Mouse (Mus musculus): ENCODE measurements around the gene Commd6.

The Commd6 gene

DNA sequence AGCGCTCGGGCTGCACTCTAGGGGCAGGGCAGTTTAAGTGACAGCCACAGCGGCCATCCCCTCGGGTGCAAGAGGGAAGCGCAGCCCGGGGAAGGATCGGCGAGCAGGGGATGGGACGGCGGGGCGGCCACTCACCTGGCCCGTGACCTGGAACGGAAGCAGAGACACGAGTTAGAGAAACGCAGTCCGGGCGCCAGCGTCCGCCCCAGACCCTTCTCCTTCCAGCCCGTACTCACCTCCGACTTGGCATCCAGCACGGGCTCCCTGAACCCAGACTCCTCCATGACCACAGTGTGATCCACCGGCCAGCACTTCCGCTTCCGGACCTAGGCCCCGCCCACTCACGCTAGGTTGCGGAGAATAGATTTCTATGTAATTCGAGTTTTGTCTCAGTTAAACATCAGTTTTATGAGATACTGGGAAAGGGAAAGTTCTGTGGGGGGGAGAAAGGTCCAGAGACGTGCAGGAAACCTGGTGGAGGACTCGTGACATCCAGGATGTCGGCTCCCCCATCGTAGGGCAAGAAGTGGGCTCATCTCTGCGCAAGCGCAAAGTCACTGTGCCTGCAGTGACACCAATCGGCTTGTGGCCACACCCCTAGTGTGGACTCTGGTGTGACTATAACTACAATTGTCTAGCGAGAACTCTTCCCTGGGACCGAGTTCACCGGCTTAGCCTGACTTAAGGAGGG lies at the start of gene Commd6:
Gene Commd6, minus strand, starts transcription at position 534 of the 691 bp plus-strand sequence.
- peak; percentile 85 for DNase-seq (ENCODE audit: low read depth)

DNA sequence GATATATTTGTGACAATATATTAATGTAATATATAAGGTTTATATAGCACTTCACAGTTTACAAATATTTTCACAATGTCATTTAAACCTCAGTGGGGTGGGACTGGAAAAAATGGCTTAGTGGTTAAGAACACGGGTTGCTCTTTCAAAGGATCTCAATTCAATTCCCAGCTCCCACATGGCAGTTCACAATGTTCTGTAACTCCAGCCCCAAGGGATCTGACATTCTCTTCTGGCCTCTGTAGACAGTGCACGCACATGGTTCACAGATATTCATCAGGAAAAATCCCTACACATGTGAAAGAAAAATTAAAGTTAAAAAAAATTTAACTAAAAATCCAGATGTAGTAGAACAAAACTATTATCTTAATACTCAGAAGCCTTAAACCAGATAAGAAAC lies 47.9 kb upstream of the Commd6 start:
- DNase-seq (ENCODE audit: low read depth): no peak

DNA sequence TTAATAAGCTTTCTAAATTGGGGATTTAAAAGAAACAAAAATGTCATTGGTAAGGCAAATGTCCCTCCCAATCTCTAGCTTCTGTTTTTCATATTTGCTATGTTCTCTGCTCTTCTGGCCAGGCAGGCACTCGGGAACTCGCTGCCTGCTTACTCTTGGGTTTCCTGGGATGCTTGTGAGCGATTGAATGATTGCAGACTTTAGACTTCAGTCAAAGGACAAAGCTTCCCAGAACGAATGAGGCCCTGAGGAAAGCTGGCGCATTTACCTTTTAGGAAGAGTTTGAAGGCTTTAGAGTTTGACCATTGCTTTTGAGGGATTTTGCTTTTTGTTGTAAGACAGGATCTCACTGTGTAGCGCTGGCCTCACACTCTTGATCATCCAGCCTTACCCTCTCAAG lies 47.2 kb upstream of the Commd6 start:
- DNase-seq (ENCODE audit: low read depth): no peak

DNA sequence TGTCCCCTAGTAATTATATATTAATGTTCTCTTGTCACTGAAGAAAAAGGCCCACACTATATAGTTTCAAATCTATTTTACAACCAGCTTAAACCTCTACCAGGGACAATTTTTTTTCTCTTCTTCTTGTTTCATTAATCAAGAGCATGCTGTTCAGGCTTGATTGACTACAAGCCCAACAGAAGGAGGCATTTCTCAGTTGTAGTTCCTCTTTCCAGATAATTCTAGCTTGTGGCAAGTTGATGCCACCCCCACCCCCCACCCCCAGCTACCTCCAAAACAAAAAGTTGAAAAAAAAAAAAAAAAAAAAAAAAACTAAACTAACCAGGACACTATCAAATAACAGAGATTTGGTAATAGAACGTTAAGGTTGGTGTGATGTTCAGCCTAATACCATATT lies 31.7 kb upstream of the Commd6 start:
- no peak for DNase-seq (ENCODE audit: low read depth)

DNA sequence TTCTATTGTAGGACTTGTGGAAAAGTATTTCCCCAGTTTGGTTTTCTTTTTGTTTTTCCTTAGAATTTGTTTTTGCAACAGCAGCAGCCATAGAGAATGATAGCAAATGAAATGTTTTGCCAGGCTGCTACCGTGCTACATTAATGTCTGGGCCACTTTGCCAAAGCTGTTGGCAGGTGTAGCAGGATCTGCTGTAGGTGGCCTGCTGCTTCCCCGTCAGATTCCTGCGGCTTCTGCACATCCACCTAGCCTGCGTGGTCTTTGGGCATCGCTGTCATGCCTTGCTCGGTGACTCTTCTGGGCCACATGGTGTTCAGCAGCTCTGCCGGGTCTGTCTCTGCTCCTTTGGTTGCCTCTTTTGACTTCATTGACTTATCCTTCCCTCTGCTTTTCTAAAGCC lies 28.1 kb upstream of the Commd6 start:
- DNase-seq (ENCODE audit: low read depth): no peak

DNA sequence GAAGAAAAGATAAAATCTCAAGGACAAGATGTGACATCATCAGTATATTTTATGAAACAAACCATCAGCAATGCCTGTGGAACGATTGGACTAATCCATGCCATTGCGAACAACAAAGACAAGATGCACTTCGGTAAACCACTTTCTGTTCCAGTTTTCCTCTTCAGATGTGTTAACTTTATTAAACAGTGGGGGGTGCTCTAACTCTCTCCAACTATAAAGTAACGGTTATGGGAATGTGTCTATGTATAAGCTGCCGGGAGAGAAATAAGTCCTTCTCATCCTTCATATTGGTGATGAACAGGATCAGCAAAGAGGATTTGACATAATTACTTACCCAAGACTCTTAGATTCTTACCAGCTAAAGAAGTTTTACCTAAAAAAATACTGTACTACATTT lies 26.1 kb upstream of the Commd6 start:
- peak; percentile 27 for DNase-seq (ENCODE audit: low read depth)

DNA sequence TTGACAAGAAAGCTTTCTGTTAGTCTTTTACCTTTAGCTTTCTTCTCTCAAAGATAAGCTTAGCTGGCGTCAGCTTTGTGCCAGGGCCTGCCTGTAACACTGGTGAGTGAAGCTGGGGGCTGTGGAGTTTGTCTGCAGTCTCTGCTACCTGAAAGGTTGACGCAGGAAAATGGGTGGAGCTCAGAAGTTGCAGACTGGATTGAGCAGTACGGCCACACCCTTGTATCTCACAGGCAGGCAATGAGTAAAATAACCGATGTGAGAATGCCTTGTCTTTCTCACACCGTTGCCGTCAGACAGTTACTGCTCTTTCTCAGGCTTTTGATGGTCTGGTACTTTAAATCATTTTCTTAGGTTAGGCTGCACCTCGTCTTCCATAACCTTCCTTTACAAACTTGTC lies 25.6 kb upstream of the Commd6 start:
- DNase-seq (ENCODE audit: low read depth): no peak

DNA sequence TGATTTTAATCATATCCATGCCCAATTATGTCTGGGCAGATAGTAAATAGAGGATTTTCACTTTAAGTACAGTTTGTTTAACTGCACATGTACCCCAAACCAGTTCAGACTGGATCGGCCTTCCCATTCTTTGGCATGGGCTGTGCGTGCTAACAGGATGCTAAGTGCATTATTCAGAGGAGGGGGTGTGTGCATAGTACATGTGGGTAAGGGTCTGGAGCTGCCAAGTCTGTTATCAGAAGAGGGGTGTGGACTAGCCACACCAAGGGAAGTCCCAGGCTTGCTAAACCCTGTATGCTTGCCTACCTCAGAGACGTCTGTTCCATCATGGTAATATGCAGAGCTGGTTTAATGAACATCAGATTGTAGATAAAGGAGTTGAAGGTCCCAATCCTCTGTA lies 23.8 kb upstream of the Commd6 start:
- no peak for DNase-seq (ENCODE audit: low read depth)

DNA sequence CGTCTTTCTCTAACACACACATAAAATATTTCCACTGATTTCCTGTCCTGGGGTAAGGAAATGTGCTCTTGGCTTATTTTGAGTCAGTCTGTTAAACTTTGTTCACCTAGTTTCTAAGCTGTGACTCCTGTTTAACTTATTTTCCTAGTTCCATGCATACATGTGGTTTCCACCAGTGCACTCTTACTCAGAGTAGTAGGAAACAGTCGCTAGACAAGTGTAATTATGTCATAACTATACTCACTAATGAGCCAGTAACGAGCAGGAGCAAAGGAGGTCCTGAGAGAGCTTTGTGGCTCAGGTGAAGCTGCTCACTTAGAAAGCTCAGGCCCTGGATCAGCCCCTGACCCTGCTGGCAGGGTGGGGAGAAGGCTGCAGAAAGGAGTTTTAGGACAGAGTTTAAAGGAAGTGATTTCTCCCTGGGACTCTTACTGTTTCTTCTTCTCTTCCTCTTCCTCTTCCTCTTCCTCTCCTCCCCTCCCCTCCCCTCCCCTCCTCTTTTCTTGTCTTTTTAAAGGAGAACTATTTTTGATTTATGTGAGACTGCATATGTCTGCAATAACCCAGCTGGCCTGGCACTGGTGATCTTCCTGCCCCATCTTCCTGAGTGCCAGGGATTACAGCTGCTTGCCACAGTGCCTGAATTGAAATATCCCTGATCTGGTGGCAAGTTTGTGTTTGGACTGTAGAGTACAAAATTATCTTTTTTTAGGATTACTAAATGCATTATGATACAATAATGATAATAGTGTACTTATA lies 21.3 kb upstream of the Commd6 start:
- DNase-seq (ENCODE audit: low read depth): no peak

DNA sequence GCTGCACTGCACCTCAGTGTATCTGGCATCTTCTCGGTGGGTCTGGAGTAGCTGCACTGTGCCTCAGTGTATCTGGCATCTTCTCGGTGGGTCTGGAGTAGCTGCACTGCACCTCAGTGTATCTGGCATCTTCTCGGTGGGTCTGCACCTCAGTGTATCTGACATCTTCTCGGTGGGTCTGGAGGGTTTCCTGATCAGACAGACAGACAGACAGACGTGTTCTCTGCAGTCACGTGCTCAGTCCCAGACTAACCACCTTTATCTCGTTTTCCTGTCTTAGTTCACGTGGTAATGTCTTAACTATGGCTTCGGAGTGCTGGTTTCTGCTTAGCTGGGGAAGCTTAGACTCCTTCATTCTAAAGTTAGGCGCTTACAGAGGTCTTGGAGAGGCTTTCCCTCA lies 15.8 kb upstream of the Commd6 start:
- DNase-seq (ENCODE audit: low read depth): no peak

DNA sequence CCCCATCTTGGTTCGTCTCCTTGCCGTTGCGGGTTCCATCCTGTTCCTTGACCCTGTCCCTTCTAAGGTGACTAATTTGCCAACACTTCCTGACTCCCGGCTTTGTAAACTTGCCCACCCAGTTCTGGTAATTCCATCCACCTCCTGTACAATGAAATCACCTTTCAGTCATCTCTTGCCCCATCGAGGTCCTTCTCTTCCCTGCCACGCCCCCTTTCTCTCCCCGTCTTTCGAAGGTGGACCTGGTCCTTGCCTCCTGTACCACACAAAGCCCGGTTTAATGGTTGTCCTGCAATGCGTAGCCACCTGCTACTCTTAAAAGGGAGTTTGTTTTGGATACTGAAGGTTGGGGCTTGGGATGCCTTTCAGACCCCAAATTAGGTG lies 14.0 kb upstream of the Commd6 start:
- peak; percentile 7 for DNase-seq (ENCODE audit: low read depth)

DNA sequence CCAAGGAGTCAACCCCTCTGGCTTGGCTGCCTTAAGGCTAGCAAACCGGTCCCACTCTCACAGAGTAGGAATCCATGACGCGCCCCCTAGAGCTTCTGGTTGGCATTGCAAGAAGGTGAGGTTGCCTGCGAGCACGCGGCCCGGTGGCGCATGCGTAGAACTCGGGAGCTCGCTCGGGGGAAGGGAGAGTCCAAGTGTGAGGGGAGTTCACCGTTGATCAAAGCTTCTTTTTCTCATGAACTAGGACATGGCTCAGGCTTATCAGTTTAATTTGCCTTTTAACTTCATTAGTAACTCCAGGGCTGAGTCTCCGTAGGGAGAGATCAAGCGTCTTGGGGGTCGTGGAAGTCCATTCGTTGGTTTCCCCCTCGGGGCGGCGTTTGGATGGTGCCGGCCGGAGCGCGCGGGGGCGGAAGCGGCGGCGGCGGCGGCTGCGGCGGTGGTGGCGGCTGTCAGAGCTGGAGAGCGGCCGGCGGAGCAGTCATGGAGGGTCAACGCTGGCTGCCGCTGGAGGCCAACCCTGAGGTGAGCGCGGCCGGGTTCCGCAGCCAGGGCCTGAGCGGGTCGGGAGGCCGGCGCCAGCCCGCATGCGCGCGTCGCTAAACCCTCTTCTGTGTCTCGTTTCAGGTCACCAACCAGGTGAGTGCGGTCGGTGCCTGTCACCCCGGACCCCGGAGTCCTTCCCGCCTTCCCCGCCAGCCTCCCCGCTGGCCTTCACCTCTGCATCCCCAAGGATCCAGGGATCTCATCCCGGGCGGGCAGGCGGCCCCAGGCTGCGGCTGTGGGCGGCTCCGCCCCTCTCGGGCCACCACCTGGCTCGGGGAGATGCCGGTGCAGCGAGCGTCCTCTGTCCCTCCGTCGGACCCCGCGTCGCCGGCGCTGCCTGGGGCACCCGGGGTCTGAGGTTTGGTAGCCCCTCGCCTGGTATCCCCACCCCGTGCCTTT lies 13.4 kb upstream of the Commd6 start, which contains the start of gene Uchl3:
Gene Uchl3, plus strand, starts transcription at position 387 of the 945 bp plus-strand sequence.
- peak; percentile 97 for DNase-seq (ENCODE audit: low read depth)

DNA sequence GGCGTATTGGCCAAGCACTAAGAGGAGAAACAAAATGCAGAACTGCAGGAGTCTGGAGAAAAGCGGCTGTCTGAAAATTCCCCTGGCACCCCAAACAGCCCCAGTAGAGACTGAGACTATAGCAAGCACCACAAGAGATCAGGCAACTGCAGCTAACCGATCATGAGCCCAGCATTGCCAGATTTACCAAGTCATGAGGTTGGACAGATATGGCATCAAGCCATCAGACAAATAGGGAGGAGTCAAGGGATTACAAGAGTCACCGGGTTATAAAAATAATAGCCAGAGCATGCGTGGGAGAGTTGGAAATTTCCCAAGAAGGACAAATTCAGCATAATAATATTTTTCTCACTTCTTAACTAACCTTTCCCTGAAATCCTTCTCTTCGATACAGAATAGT lies 12.1 kb upstream of the Commd6 start:
- DNase-seq (ENCODE audit: low read depth): peak; percentile 17

DNA sequence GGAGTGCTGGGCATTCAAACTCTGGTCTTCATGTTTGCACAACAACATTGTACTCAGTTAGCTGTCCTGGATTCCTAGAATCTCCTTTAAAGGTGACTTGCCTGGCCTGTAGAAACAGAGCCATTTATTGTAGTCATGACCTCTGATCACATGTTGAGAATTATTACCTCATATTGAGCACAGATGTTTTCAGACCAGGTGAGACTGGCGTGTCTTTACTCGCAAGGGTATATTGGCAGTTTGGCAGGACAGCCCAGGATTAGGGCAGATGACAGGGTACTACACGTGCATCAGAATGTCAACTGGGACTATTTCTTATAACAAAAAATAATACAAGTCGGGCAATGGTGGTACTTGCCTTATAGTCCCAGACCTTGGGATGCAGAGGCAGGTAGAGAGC lies 10.1 kb upstream of the Commd6 start:
- no peak for DNase-seq (ENCODE audit: low read depth)

DNA sequence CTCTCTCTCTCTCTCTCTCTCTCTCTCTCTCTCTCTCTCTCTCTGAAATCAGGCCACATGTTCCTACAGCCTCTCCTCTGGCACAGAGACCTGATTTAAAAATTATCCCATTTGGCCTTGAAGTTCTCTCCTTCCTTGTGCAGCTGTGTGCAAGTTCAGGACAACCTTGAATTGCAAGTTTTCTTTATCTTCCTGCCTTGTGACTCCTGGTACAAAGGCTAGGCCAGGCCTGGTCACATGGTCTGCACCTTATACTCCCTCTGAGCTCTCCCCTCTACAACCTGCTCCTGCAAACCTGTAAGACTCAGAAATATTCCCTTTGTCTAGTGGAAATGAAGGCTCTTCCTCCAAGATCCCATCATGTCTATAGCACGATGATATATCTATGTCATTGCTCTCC lies 4.5 kb upstream of the Commd6 start:
- no peak for DNase-seq (ENCODE audit: low read depth)

DNA sequence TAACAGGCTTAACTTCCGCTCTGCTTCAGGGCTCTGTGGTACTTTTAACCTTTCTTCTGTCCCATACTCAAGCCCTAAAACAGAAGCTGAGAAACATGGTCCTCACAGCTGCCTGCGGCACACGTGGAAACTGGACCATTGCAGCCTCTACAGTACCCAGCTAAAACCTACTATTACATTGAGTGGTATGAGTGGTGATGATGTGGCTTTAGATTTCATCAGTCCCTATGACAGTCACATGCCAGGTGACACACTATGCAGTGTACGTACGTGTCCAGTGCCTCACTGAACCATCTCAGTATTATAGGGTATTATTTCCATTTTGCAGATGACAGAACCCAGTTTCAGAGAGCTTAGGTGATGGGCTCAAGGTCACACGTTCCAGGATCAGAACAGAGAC lies 3.1 kb downstream of the Commd6 start:
- no peak for DNase-seq (ENCODE audit: low read depth)

DNA sequence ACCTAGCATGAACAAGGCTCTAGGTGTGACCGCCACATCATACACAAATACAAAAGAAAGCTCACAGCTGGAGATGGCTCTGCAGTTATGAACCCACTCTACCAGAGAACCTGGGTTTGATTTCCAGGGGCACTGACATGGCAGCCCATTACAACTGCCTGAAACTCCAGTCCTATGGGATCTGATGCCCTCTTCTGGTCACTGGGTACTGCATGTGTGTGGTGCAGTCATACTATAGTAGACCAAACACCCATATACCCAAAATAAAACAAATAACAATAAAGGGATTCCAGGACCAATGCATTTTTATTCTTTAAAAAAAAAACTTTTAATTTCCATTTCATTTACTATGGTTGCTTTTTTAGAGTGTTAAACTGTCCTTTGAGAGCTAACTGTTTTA lies 4.7 kb downstream of the Commd6 start:
- no peak for DNase-seq (ENCODE audit: low read depth)

DNA sequence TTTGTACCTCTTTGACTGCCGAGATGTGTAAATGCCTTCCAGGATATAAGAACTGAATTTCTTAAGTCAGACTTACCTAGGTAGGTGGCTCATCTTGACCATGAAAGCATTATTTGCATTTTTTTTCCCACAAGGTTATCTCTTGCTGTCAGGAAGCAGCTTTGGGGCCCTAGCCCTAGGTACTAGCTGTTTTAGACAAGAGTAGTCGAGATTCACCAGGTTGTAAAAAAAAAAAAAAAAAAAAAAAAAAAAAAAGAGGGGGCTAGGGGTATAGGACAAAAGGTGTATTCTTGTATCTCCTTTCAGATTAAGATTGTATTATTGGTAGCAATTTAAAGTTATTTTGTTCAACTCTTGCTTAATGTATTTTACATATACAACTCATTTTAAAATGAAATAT lies 9.9 kb downstream of the Commd6 start:
- no peak for DNase-seq (ENCODE audit: low read depth)

DNA sequence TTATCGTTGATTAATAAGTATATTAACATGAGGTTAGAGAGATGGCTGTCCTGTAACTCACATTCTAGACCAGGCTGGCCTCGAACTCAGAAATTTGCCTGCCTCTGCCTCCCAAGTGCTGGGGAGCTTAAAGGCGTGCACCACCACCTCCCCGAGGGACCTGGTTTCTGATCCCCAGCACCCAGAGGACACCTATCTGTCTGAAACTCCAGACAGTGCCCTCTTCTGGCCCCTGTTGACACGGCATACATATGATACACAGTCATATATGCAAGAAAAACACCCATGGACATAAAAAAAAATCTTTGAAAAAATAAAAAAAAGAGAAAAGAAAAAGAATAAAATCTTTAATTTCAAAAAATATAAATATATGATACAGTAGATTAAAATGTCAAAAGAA lies 22.8 kb downstream of the Commd6 start:
- DNase-seq (ENCODE audit: low read depth): no peak

DNA sequence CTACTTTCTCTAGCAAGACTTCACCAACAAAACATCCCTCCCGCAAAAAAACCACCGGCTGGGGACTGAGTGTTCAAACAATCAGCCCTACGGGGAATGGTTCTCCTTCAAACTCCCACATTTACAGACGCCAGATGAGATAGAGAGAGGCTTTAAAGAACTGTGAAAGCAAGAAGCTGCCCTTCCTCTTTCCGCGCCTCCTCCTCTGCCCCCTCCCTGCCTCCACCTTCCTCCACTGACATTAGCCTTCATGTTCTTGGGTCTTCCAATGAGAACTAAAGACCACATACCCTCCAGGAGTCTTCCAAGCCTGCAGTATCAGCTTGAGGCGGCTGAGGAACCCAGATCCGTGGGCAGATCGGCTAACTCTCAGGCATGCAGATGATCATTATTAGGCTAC lies 24.3 kb downstream of the Commd6 start:
- no peak for DNase-seq (ENCODE audit: low read depth)

DNA sequence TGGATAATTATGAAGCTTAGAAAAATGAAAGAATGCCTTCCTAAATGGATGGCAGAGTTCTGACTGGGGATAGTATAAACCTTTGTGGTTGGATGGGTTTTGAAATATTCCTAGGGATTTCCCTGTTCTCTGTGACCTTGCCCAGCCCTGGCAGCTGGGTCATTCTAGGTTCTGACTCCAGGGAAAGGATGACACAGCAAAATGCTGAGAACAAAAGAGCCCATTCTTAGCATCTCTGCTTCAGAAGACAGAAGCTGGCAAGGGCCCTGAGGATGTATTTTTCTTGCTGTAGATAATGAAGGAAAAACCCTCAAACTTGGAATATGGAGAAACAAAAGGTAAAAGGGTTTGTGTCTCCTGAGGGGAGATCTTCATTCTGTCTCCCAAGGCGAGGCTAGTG lies 27.3 kb downstream of the Commd6 start:
- peak; percentile 14 for DNase-seq (ENCODE audit: low read depth)

DNA sequence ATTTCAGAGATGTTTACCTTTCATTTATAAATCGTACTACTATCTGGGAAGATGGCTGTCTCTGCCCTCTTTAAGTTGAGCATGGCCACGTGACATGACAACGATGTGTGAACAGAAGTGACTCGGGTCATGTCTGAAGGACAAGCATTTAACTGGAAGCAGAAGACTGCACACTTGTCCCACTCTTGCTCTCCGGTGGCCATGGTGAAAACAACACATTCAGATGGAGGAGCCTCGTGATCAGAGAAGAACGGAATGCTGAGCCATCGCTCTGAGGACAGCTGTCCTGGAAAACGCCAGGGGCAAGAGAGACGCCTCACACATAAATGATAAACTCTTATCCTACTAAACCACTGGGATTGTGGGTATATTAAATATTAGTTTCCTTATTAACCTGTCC lies 29.8 kb downstream of the Commd6 start:
- DNase-seq (ENCODE audit: low read depth): no peak
